Mouse (Mus musculus): ENCODE data around the gene Hacd2.

The Hacd2 gene

DNA sequence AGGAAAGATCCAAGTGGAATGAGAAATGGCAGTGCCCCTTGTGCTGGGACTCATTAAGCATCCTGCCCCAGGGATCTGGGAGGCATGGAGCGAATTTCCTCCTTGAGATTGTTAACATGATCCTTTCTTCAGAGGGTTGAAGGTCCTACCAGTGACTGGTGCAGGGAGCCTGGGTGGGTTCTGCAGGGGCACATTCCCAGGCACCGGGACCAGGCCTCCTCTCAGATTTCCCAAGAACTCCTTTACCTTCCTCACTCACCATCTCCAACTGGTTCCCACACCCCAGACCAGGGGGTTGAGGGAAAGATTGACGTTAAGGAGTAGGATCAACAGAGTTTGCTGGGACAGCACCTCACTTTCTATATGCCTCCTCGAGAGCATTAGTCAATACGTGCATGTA, 105.0 kb downstream of the Hacd2 start:
- no peak for DNase-seq

DNA sequence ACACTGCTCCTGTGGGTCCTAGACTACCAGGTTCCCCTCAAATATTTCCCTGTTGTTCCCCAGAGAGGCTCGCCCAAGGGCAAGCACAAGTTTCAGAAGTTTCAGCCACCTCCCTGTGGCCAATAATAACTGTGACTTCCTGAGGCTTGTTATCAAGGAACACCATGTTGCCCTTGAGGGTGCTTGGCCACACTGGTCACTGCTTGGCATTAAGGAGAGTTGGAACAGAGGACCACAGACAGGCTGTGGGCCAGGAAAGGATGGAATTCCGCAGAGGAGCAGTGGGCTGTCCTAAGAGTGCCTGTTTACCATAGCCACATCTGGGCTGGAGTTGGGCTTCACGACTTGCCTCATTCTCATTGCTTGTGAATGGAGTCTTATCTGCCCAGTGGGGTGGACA, 107.9 kb downstream of the Hacd2 start:
- no peak for DNase-seq

DNA sequence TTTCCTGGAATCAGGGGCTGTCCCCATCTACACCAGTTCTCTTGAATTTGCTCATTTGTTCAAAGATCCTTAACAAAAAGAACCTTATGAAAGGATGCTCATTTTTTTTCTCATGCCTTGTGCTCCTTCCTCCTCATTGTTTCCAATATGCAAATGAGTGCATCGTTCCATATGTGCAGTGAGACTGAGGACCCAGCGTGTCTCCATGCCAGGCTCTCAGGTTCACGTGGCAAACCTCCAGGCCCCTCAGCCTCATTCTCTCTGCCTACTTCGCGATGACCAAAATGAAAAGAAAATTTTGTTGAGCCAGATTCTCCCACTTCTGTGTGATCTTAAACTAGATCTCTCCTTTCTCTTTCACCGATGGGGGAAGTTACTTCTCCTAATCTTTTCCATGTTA, 117.2 kb downstream of the Hacd2 start:
- DNase-seq: no peak

DNA sequence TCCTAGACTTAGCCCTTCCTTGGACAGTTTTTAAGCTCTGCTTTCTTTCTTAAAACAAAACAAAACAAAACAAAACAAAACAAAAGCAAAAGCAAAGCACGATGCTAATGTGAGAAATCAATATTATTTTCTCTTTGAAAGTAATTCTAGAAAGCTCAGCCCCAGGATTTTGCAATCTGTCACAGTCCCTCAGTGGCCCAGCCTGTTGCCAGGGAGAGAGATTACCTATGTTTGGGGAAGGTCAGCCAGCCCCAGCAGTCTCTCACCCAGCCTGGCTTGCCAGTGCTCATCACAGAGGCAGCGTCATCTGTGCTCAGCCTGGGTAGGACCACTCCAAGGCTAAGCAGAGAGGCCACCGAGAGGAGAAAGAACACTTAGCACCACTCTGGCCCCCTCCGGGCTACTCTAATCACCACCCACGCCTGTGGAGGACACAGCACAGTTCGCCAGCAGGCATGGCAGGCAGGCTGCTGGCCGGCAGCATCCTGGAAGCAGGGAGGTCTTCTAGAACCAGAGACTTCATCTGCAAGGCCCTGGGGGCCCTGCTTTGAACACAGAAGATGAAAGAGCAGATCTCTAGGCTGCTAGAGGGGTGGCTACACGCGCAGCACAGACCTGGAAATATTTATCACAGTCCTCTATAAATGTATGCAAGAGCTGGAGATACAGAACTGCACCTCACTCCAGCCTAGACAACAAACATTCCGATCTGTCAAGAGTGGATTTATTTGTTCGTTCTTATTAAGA, 117.8 kb downstream of the Hacd2 start:
- no peak for DNase-seq

DNA sequence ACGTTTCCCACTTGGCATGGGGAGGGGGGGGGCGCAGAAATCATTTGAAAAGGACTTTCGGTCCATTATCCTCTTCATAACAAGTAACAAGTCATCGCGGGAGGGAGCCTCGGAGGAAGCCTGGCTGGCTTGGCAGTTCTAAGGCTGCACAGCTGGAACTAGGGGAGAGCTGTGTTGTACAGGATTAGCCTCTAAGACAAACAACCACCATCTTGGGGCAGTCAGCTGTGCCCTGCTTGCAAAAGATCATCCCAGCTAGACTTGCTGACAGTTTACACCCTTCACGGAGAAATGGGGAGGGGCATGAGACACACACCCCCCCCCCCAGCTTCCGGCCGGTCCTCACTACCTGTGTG, 118.4 kb downstream of the Hacd2 start:
- no peak for DNase-seq

DNA sequence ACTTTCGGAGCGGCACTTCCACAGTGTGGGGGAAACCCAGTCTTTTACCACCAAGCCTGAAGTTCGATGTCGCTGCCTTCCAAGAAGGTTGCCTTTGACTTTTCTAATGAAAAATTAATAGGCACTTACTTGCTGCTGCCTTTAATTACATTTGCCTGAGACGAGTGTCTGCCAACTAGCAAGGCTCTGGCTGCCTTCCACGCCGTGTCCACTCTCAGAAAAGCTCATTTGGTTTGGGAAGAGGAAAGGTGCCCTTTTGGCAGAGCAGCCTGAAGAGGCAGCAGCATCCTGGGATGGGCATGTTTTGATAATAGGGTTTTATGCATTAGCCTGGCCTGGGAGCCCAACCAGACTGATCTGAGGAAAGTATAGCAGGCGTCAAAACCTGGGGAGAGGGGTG, 119.6 kb downstream of the Hacd2 start:
- DNase-seq: no peak

DNA sequence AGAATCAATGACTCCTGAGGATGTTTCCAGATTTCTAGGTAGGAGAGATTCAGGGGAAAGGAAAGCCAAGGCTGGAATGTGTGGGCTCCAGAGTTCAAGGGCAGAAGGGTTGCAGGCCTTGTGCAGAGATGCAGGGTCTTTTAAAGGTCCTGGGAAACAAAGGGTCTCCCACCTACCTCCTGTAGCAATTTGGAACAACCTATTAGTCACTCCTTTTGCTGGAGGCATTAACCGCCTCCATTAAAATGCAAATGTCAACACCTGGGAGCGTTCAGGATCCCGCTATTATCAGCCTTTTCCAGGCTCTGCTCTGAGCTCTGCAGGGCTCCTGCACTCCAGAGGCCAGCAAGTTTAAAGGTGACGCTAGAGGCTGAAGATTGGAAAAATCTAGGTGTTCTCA, 123.9 kb downstream of the Hacd2 start:
- DNase-seq: no peak

DNA sequence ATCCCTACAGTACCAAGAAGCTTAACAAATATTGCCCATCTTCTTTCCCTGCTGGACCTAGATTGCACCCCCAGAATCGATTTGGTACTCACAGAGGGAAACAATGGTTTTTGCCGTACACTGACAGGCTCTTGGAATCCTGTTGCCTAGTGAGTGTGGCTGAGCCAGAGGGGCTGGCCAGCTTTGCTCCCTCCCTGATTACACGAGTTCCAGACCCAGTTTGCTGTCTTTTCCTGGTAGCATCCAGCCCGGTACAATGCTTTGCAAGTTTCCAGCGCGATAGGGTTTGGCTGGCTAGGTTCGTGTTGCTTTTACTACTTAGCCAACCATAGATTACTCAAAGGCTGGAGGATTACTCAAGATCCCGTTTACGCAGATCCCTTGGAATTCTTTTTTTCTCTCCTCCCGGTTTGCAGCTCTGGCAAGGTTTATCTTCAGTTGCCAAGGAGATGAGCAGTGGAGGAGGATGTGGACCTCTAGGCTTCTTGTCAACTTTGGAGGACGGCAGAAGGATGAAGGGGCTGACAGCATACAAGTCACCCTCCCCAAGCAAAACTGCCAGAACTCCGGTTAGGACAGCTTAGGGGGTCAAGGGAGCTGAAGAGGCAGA, 131.0 kb downstream of the Hacd2 start:
- no peak for DNase-seq

DNA sequence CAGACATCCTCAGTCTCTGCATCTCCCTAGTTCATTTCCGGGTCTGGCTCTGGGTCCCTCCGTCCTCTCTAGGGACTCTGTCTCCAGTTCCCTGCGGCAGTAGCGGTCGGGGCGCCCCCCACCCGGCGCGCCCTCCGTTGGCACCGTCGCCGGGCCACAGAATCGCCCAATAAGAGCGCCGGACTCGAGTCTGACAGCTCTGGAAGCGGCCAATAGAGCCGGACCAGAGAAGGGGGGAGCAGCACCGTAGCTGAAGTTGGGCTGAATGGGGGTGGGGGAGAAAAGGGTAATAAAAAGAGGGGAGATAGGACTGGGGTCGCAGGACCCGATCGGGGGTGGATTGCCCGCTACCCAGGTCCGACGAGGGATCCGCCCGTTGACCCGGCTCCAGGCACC, 132.0 kb downstream of the Hacd2 start:
- DNase-seq: peak; percentile 42 to 70

DNA sequence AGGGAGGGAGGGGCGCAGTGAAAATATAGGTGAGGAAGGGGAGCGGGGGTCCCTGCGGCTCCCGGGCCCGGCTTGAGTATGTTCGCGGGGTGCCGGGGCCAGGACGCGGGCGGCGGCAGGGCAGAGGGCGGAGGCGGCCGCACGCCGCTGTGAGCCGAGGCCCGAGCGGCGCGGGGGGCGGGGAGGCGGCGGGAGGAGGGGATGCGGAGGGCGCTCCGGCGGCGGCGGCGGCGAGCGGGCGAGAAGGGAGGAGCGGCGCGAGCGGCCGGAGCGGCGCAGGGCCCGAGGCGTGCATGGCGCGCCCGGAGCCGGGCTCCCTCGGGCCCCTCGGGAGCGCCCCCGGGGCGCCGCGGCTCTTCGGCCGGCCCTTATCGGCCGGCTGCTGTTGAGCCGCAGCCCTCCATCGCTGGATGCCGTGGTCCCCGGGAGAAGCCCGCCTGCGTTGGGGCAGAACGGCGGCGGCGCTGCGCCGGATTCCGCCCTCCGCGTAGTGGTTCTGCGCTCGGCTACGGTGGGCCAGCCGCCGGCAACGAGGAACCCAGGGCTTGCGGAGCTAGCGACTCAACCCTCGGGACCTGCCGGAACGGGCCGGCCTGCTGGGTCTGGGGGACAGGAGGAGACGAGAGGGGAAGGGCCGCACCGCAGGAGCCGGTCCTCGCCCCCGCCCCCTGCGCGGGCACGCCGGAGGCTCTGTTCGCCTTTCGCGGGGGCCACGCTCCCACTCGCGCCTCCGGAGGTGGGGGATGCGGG, 132.6 kb downstream of the Hacd2 start, which contains the start of gene Adcy5:
Gene Adcy5, plus strand, starts transcription at position 237 of the 750 bp plus-strand sequence.
- peak; percentile 49 to 52 for DNase-seq

DNA sequence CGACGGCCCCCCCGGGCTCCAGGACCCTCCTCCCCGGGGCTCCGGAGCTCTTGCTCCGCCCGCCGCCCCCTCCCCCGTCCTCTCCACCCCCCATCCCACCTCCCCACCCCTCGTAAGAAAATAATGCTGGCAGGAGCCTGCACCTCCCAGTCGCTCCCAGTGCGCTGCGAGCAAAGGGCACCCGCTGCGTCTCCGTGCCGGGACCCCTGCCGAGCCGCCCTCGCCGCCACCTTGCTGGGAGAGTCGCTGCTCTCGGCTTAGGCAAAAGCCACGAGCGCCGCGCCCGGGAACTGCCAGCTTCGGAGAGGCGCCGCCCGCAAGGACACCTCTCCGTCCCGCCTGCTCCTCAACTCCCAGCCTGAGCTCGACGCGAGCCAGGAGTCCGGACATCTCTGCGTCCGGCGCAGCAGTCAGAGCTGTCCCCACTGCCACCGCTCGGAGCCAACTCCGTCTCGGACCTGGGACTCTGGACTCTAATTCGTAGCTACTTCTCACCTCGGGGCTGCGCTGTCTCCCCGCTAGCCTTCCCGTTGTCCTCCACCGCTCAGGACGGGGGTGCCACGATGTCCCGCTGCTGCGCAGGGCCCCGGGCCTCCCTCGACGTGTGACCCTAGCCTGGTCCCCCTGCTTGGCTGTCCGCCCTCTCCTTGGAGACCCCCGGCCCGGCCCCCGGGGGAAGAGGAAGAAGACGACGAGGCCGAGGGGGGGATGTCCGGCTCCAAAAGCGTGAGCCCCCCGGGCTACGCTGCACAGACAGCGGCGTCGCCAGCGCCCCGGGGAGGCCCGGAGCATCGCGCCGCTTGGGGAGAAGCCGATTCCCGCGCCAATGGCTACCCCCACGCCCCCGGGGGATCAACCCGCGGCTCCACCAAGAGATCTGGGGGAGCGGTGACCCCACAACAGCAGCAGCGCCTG, 133.4 kb downstream of the Hacd2 start:
- peak; percentile 51 to 67 for DNase-seq

DNA sequence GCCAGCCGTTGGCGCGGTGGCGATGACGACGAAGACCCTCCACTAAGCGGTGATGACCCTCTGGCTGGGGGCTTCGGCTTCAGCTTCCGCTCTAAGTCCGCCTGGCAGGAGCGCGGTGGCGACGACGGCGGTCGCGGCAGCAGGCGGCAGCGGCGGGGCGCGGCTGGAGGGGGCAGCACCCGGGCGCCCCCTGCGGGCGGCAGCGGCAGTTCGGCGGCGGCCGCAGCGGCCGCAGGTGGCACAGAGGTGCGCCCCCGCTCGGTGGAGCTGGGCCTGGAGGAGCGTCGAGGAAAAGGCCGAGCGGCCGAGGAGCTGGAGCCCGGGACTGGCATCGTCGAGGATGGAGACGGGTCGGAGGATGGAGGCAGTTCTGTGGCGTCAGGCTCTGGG, 134.1 kb downstream of the Hacd2 start:
- peak; percentile 69 to 70 for DNase-seq

DNA sequence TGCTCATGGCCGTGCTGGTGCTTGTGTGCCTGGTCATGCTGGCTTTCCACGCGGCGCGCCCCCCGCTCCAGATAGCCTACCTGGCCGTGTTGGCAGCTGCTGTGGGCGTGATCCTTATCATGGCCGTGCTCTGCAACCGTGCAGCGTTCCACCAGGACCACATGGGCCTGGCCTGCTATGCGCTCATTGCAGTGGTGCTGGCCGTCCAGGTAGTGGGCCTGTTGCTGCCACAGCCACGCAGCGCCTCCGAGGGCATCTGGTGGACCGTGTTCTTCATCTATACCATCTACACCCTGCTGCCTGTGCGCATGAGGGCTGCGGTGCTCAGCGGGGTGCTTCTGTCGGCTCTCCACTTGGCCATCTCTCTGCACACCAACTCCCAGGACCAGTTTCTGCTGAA, 134.6 kb downstream of the Hacd2 start:
- no peak for DNase-seq

Data from lung, postnatal 4 days (tissue).